Comparison of ENCODE assay signal across 8 mouse cellular contexts in genomic region chr5:110108305-110108628, GRCm38 (mm10). TPM values are rescaled to one million over a fixed set of nuclear protein-coding genes. Genes with fewer than 3 reads are reported as not detected.
DNase-seq lines count a peak whose midpoint lies in the region; ATAC-seq and TF ChIP-seq lines count a peak whose summit lies in the region.

No protein-coding gene starts in this region.

- no peak for ATAC-seq in forebrain, postnatal 0 days
- ATAC-seq in liver, embryonic 14.5 days (ENCODE audit: insufficient read depth): no peak
- no peak for ATAC-seq in stomach, embryonic 15.5 days (ENCODE audit: insufficient read depth, low FRiP score, low read depth)

- no peak for TF ChIP-seq CTCF in spleen, adult 2 months (IDR thresholded peaks at IDR 0.05; ENCODE audit: extremely low read depth, insufficient read depth, insufficient read length, insufficient replicate concordance)
- TF ChIP-seq CTCF in forebrain, postnatal 0 days (IDR thresholded peaks at IDR 0.05; ENCODE audit: low read depth): peak; percentile 26; the same call in 1 of the 2 replicates
- TF ChIP-seq CTCF in liver, embryonic 14.5 days (IDR thresholded peaks at IDR 0.05; ENCODE audit: low read depth): 0 out of 2 replicates have a peak, but pooled peaks have one; percentile 8

- 2% methylated on average over 7 of the region's 7 CpGs for WGBS in spleen, adult 2 months
- WGBS in forebrain, postnatal 0 days: 2% methylated on average over 7 of the region's 7 CpGs
- WGBS in liver, embryonic 14.5 days (ENCODE audit: insufficient replicate concordance): 2% methylated on average over 7 of the region's 7 CpGs
- WGBS in stomach, embryonic 15.5 days: 0% methylated on average over 7 of the region's 7 CpGs

- no peak for TF ChIP-seq EP300 in liver, embryonic 14.5 days (IDR thresholded peaks at IDR 0.05; ENCODE audit: low read depth)

- H3K9me3 ChIP-seq in forebrain, postnatal 0 days (ENCODE audit: low read length): no peaks in the 10 kb centered on the region
- H3K9me3 ChIP-seq in liver, embryonic 14.5 days (ENCODE audit: control insufficient read depth, low read length): no peaks in the 10 kb centered on the region
- H3K9me3 ChIP-seq in stomach, embryonic 15.5 days: no peaks in the 10 kb centered on the region

- H3K27me3 ChIP-seq in spleen, adult 2 months (ENCODE audit: control insufficient read depth, insufficient read depth, low read length): no peaks in the 10 kb centered on the region
- no peaks in the 10 kb centered on the region for H3K27me3 ChIP-seq in forebrain, postnatal 0 days (ENCODE audit: insufficient read depth, low read length)
- no peaks in the 10 kb centered on the region for H3K27me3 ChIP-seq in liver, embryonic 14.5 days (ENCODE audit: control insufficient read depth, insufficient read depth, low read length)
- H3K27me3 ChIP-seq in stomach, embryonic 15.5 days (replicated peaks): no peaks in the 10 kb centered on the region

- H3K4me3 ChIP-seq in spleen, adult 2 months (ENCODE audit: extremely low read depth, insufficient read depth, insufficient read length): peak overlapping the region; percentile 89
- H3K4me3 ChIP-seq in forebrain, postnatal 0 days (ENCODE audit: low read depth, low read length): peak overlapping the region; percentile 87
- peak overlapping the region; percentile 78 to 84; a peak in 3 of 4 replicates for H3K4me3 ChIP-seq in liver, embryonic 14.5 days (ENCODE audit: insufficient read depth in 1 of 2, low read depth in 2 of 2, low read length in 2 of 2)
- peak overlapping the region; percentile 84 for H3K4me3 ChIP-seq in stomach, embryonic 15.5 days (replicated peaks)

- no peak overlapping the region for H3K9ac ChIP-seq in forebrain, postnatal 0 days
- no peak overlapping the region for H3K9ac ChIP-seq in liver, embryonic 14.5 days (replicated peaks)
- H3K9ac ChIP-seq in stomach, embryonic 15.5 days: no peak overlapping the region

- H3K4me1 ChIP-seq in spleen, adult 2 months (ENCODE audit: control insufficient read depth, insufficient read depth, insufficient read length): peaks cover 4% of the 10 kb centered on the region
- peaks cover 8% of the 10 kb centered on the region; the same call in 1 of the 2 replicates for H3K4me1 ChIP-seq in forebrain, postnatal 0 days (ENCODE audit: insufficient read depth)
- peaks cover 4 to 11% of the 10 kb centered on the region in 2 experiments; a peak in 2 of 4 replicates for H3K4me1 ChIP-seq in liver, embryonic 14.5 days (replicated peaks; ENCODE audit: control insufficient read depth in 2 of 2, insufficient read depth in 2 of 2, low read length in 1 of 2)
- H3K4me1 ChIP-seq in stomach, embryonic 15.5 days: peaks cover 8% of the 10 kb centered on the region

- peak overlapping the region; percentile 88 for H3K4me2 ChIP-seq in forebrain, postnatal 0 days (ENCODE audit: low read depth)
- H3K4me2 ChIP-seq in liver, embryonic 14.5 days (ENCODE audit: low read depth): peak overlapping the region; percentile 80
- H3K4me2 ChIP-seq in stomach, embryonic 15.5 days: peak overlapping the region; percentile 87

- peak overlapping the region; percentile 85; the same call in 1 of the 2 replicates for H3K27ac ChIP-seq in spleen, adult 2 months (ENCODE audit: insufficient read depth, low read length)
- H3K27ac ChIP-seq in forebrain, postnatal 0 days (ENCODE audit: low read depth, low read length): peak overlapping the region; percentile 97
- no peak overlapping the region for H3K27ac ChIP-seq in liver, embryonic 14.5 days
- peak overlapping the region; percentile 100 for H3K27ac ChIP-seq in stomach, embryonic 15.5 days

- no peak for DNase-seq in spleen, adult 2 months (ENCODE audit: low read depth in 1 of 2, low spot score in 2 of 2)
- DNase-seq in spleen, postnatal 36 days (ENCODE audit: low spot score in 2 of 2): no peak
- no peak for DNase-seq in forebrain, postnatal 0 days
- no peak for DNase-seq in liver, embryonic 14.5 days (ENCODE audit: low read depth in 3 of 3, low spot score in 3 of 3)
- no peak for DNase-seq in thymus, postnatal 14 days
- DNase-seq in frontal cortex, adult 2 months (ENCODE audit: extremely low spot score in 1 of 2, low spot score in 1 of 2): no peak
- no peak for DNase-seq in layer of hippocampus, postnatal 14 days (ENCODE audit: low spot score in 2 of 2)

- peaks cover 21% of the 10 kb centered on the region for H3K36me3 ChIP-seq in spleen, adult 2 months (ENCODE audit: control insufficient read depth, insufficient read depth, low read length)
- H3K36me3 ChIP-seq in forebrain, postnatal 0 days (ENCODE audit: insufficient read depth): peaks cover 37% of the 10 kb centered on the region
- H3K36me3 ChIP-seq in liver, embryonic 14.5 days (replicated peaks; ENCODE audit: control insufficient read depth, insufficient read depth, low read depth): peaks cover 13% of the 10 kb centered on the region
- H3K36me3 ChIP-seq in stomach, embryonic 15.5 days: peaks cover 40% of the 10 kb centered on the region

- no peak for TF ChIP-seq POLR2A in spleen, adult 2 months (IDR thresholded peaks at IDR 0.05; ENCODE audit: low read depth, low read length)

RNA-seq across cellular contexts. Expression of gene Gtpbp6, which starts 0.3 kb away (rescaled TPM):
- 156 and 207 TPM in 2 replicates for polyA plus RNA-seq in spleen, adult 2 months (2012; rRNA removed)
- total RNA-seq in forebrain, postnatal 0 days (2014; rRNA removed): 99.2 and 103 TPM in 2 replicates
- 62.6 TPM in 2 replicates for polyA plus RNA-seq in forebrain, postnatal 0 days (2015; fragmentation: Nextera tagmentation; extraction: Ambion mirVana)
- polyA plus RNA-seq in liver, embryonic 14.5 days (2012; rRNA removed): 20.3 and 21.4 TPM in 2 replicates
- polyA plus RNA-seq in liver, embryonic 14.5 days (2014; fragmentation: Nextera tagmentation; extraction: Ambion mirVana): 4.6 and 6.1 TPM in 2 replicates
- 28.7 and 32.3 TPM in 2 replicates for polyA plus RNA-seq in stomach, embryonic 15.5 days (2015; fragmentation: Nextera tagmentation; extraction: Ambion mirVana)
- polyA plus RNA-seq in frontal cortex, adult 2 months (2012; rRNA removed): 151 and 156 TPM in 2 replicates
- total RNA-seq in layer of hippocampus, postnatal 14 days (2021): 10 to 100 TPM; 76.3 to 84.0 TPM

RNA-seq across cellular contexts. Expression of gene Zfp605, which starts 1.6 kb away (rescaled TPM):
- 0.32 and 0.46 TPM in 2 replicates for polyA plus RNA-seq in spleen, adult 2 months (2012; rRNA removed)
- total RNA-seq in forebrain, postnatal 0 days (2014; rRNA removed): 20.4 and 22.3 TPM in 2 replicates
- 13.0 and 16.9 TPM in 2 replicates for polyA plus RNA-seq in forebrain, postnatal 0 days (2015; fragmentation: Nextera tagmentation; extraction: Ambion mirVana)
- 0.47 and 0.66 TPM in 2 replicates for polyA plus RNA-seq in liver, embryonic 14.5 days (2012; rRNA removed)
- polyA plus RNA-seq in liver, embryonic 14.5 days (2014; fragmentation: Nextera tagmentation; extraction: Ambion mirVana): 0.62 and 0.86 TPM in 2 replicates
- polyA plus RNA-seq in stomach, embryonic 15.5 days (2015; fragmentation: Nextera tagmentation; extraction: Ambion mirVana): 5.4 TPM in 2 replicates
- polyA plus RNA-seq in frontal cortex, adult 2 months (2012; rRNA removed): 6.9 and 8.6 TPM in 2 replicates
- total RNA-seq in layer of hippocampus, postnatal 14 days (2021): 10 to 100 TPM; 15.5 to 16.5 TPM

RNA-seq across cellular contexts. Expression of gene Plcxd1, which starts 8.5 kb away (rescaled TPM):
- 0.67 and 1.2 TPM in 2 replicates for polyA plus RNA-seq in spleen, adult 2 months (2012; rRNA removed)
- 7.9 and 8.7 TPM in 2 replicates for total RNA-seq in forebrain, postnatal 0 days (2014; rRNA removed)
- 2.9 and 4.7 TPM in 2 replicates for polyA plus RNA-seq in forebrain, postnatal 0 days (2015; fragmentation: Nextera tagmentation; extraction: Ambion mirVana)
- polyA plus RNA-seq in liver, embryonic 14.5 days (2012; rRNA removed): 0.13 and 0.24 TPM in 2 replicates
- polyA plus RNA-seq in liver, embryonic 14.5 days (2014; fragmentation: Nextera tagmentation; extraction: Ambion mirVana): 0.14 and 0.18 TPM in 2 replicates
- polyA plus RNA-seq in stomach, embryonic 15.5 days (2015; fragmentation: Nextera tagmentation; extraction: Ambion mirVana): 1.1 TPM in 2 replicates
- 14.3 and 17.5 TPM in 2 replicates for polyA plus RNA-seq in frontal cortex, adult 2 months (2012; rRNA removed)
- total RNA-seq in layer of hippocampus, postnatal 14 days (2021): 1 to 10 TPM; 2.8 to 3.7 TPM

RNA-seq across cellular contexts. Expression of gene Gm35315, which starts 14.0 kb away (rescaled TPM):
- 0.04 and 0.11 TPM in 2 replicates for polyA plus RNA-seq in spleen, adult 2 months (2012; rRNA removed)
- total RNA-seq in forebrain, postnatal 0 days (2014; rRNA removed): 0.23 and 0.48 TPM in 2 replicates
- 0.36 and 0.68 TPM in 2 replicates for polyA plus RNA-seq in forebrain, postnatal 0 days (2015; fragmentation: Nextera tagmentation; extraction: Ambion mirVana)
- polyA plus RNA-seq in liver, embryonic 14.5 days (2012; rRNA removed): 0.53 and 0.81 TPM in 2 replicates
- polyA plus RNA-seq in liver, embryonic 14.5 days (2014; fragmentation: Nextera tagmentation; extraction: Ambion mirVana): 0.51 and 0.81 TPM in 2 replicates
- 1.6 and 1.8 TPM in 2 replicates for polyA plus RNA-seq in stomach, embryonic 15.5 days (2015; fragmentation: Nextera tagmentation; extraction: Ambion mirVana)
- polyA plus RNA-seq in frontal cortex, adult 2 months (2012; rRNA removed): 0.90 and 1.2 TPM in 2 replicates
- under 1 TPM; 0.48 to 0.62 TPM for total RNA-seq in layer of hippocampus, postnatal 14 days (2021)

RNA-seq across cellular contexts. Expression of gene Chfr, which starts 27.4 kb away (rescaled TPM):
- polyA plus RNA-seq in spleen, adult 2 months (2012; rRNA removed): 59.3 and 68.9 TPM in 2 replicates
- total RNA-seq in forebrain, postnatal 0 days (2014; rRNA removed): 60.1 and 69.1 TPM in 2 replicates
- polyA plus RNA-seq in forebrain, postnatal 0 days (2015; fragmentation: Nextera tagmentation; extraction: Ambion mirVana): 45.9 and 53.8 TPM in 2 replicates
- 15.8 and 16.0 TPM in 2 replicates for polyA plus RNA-seq in liver, embryonic 14.5 days (2012; rRNA removed)
- 18.3 and 19.1 TPM in 2 replicates for polyA plus RNA-seq in liver, embryonic 14.5 days (2014; fragmentation: Nextera tagmentation; extraction: Ambion mirVana)
- 32.6 and 34.3 TPM in 2 replicates for polyA plus RNA-seq in stomach, embryonic 15.5 days (2015; fragmentation: Nextera tagmentation; extraction: Ambion mirVana)
- polyA plus RNA-seq in frontal cortex, adult 2 months (2012; rRNA removed): 78.1 and 83.8 TPM in 2 replicates
- total RNA-seq in layer of hippocampus, postnatal 14 days (2021): 10 to 100 TPM; 66.3 to 67.1 TPM
